Mouse (Mus musculus): ENCODE data around the gene Exog.

DNA sequence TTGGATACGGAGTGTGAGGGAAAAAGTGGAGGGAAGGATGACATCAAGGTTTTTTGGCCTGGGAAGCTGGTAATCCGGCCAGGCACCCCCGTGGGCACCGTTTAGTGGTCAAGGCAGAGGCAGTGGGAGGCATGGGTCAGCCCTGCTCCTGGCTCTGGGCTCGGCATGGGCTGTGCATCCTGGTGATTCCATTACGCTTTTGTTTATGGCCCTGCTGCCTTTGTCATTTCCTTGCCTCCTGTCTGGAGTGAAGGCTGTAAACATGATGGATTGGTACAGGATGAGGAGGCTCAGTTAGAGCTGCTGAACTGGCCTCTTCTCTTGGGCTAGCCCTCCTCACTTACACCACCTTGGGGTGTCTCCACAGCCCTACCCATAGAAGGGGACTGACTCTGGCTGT, 33.0 kb downstream of the Exog start:
- TF ChIP-seq CTCF (conservative IDR thresholded peaks at IDR 0.05; ENCODE audit: low read length) (no peak), POU5F1 (IDR thresholded peaks at IDR 0.05; ENCODE audit: borderline replicate concordance, low read length) (no peak)
